In genomic region chr5:88468807-88469704, GRCm38 (mm10) we compare ENCODE assay signal across 26 mouse cellular contexts. TPM values are rescaled to one million over a fixed set of nuclear protein-coding genes. Genes with fewer than 3 reads are reported as not detected.
"Had no signal": no experiment of that assay in that cellular context is flagged by ENCODE, and none has a peak within 500 bp of the region (broad histone marks: within the 10 kb centered on the region; RNA-seq: fewer than 3 reads in every experiment).

No protein-coding gene starts in this region.

- H3K9me3 ChIP-seq: lung, embryonic 15.5 days; megakaryocyte, embryonic 14.5 days; midbrain, embryonic 13.5 days; midbrain, embryonic 15.5 days; neural tube, embryonic 12.5 days; stomach, embryonic 15.5 days had no signal

- H3K36me3 ChIP-seq: lung, embryonic 15.5 days; midbrain, embryonic 13.5 days; midbrain, embryonic 15.5 days; neural tube, embryonic 12.5 days; stomach, embryonic 15.5 days had no signal

- H3K4me1 ChIP-seq: lung, embryonic 15.5 days; midbrain, embryonic 13.5 days; neural tube, embryonic 12.5 days; stomach, embryonic 15.5 days had no signal

- H3K27me3 ChIP-seq: lung, embryonic 15.5 days; megakaryocyte, embryonic 14.5 days; midbrain, embryonic 13.5 days; midbrain, embryonic 15.5 days; neural tube, embryonic 12.5 days; stomach, embryonic 15.5 days had no signal

- H3K27ac ChIP-seq: liver, embryonic 14.5 days; lung, embryonic 15.5 days; macrophage; midbrain, embryonic 13.5 days; midbrain, embryonic 15.5 days; neural tube, embryonic 12.5 days; stomach, embryonic 15.5 days; stomach, postnatal 0 days had no signal

- ATAC-seq: lung, postnatal 0 days; midbrain, embryonic 13.5 days; midbrain, embryonic 15.5 days had no signal

- DNase-seq: lung, adult 2 months; lung, postnatal 14 days; lung, postnatal 36 days; right cerebral cortex, postnatal 14 days; thymus, adult 2 months; thymus, postnatal 25 days; thymus, postnatal 4 days had no signal

- H3K9ac ChIP-seq: liver, embryonic 14.5 days; lung, embryonic 15.5 days; midbrain, embryonic 13.5 days; midbrain, embryonic 15.5 days; neural tube, embryonic 12.5 days; stomach, embryonic 15.5 days had no signal

- H3K4me3 ChIP-seq: lung, embryonic 15.5 days; megakaryocyte, embryonic 14.5 days; midbrain, embryonic 13.5 days; midbrain, embryonic 15.5 days; neural tube, embryonic 12.5 days; stomach, embryonic 15.5 days had no signal

- H3K4me2 ChIP-seq: lung, embryonic 15.5 days; midbrain, embryonic 11.5 days; midbrain, embryonic 13.5 days; midbrain, embryonic 15.5 days; neural tube, embryonic 12.5 days; stomach, embryonic 15.5 days had no signal

RNA-seq across cellular contexts. Expression of gene Ambn, which starts 13.3 kb away (rescaled TPM):
- total RNA-seq: midbrain, postnatal 0 days; monocyte, adult 5-6 weeks; neutrophil, adult 5-6 weeks had no signal
- polyA plus RNA-seq: liver, embryonic 14.5 days; liver, embryonic 16.5 days; lung, adult 2 months; lung, embryonic 15.5 days; lung, postnatal 0 days; macrophage; midbrain, embryonic 11.5 days; midbrain, embryonic 13.5 days; midbrain, embryonic 15.5 days; neural tube, embryonic 12.5 days; neural tube, embryonic 14.5 days; spleen, adult 2 months; stomach, embryonic 15.5 days; stomach, postnatal 0 days; urinary bladder, adult 2 months had no signal

RNA-seq across cellular contexts. Expression of gene Enam, which starts 18.7 kb away (rescaled TPM):
- total RNA-seq: midbrain, postnatal 0 days; monocyte, adult 5-6 weeks; neutrophil, adult 5-6 weeks had no signal
- polyA plus RNA-seq: liver, embryonic 14.5 days; liver, embryonic 16.5 days; lung, adult 2 months; lung, embryonic 15.5 days; lung, postnatal 0 days; macrophage; midbrain, embryonic 11.5 days; midbrain, embryonic 13.5 days; midbrain, embryonic 15.5 days; midbrain, postnatal 0 days; neural tube, embryonic 12.5 days; neural tube, embryonic 14.5 days; spleen, adult 2 months; stomach, embryonic 15.5 days; stomach, postnatal 0 days; testis, adult 2 months; thymus, adult 2 months; urinary bladder, adult 2 months had no signal

RNA-seq across cellular contexts. Expression of gene Jchain, which starts 58.6 kb away (rescaled TPM):
- polyA plus RNA-seq: lung, embryonic 15.5 days; stomach, postnatal 0 days had no signal
